Mouse (Mus musculus) forebrain, embryonic 14.5 days (tissue): ENCODE results near the gene Tsr3. TPM values are rescaled to one million over a fixed set of nuclear protein-coding genes. Genes with fewer than 3 reads are reported as not detected.

Experiments
- ATAC-seq: fragments of 200-750 bp; cut with Nextera tagmentation; 2 replicates; pipeline ENCODE4 v1.8.0; 2017; ENCODE audit warnings: mild to moderate bottlenecking, moderate library complexity
- DNase-seq: peaks from one replicate; pipeline ENCODE4 v3.0.0-alpha.2; 2015; ENCODE audit warnings: low spot score
- H3K27ac ChIP-seq: fragments of 300-500 bp; sonication (generic); 2 replicates; pipeline ENCODE4 v1.5.1; 2014; ENCODE audit warnings: low read depth, mild to moderate bottlenecking, control low read depth, low read length, moderate library complexity
- H3K27me3 ChIP-seq: fragments of 300-500 bp; sonication (generic); replicated peaks from 2 replicates; pipeline ENCODE4 v1.6.1; 2014; ENCODE audit warnings: low read length, control low read depth, mixed read lengths; ENCODE audit not compliant: control insufficient read depth, insufficient read depth
- H3K36me3 ChIP-seq: fragments of 300-500 bp; sonication (generic); 2 replicates; pipeline ENCODE4 v1.6.1; 2014; ENCODE audit warnings: low read length, control low read depth; ENCODE audit not compliant: control insufficient read depth, insufficient read depth
- H3K4me1 ChIP-seq: fragments of 300-500 bp; sonication (generic); 2 replicates; pipeline ENCODE4 v1.6.1; 2014; ENCODE audit warnings: antibody characterized with exemption, low read length, control low read depth; ENCODE audit not compliant: control insufficient read depth, insufficient read depth
- H3K4me2 ChIP-seq: fragments of 300-500 bp; sonication (generic); 2 replicates; pipeline ENCODE4 v1.6.1; 2014; ENCODE audit warnings: mild to moderate bottlenecking, control low read depth, low read length
- H3K4me3 ChIP-seq: fragments of 300-500 bp; sonication (generic); 2 replicates; pipeline ENCODE4 v1.5.1; 2014; ENCODE audit warnings: low read depth, low read length, control low read depth
- H3K9ac ChIP-seq: fragments of 300-500 bp; sonication (generic); 2 replicates; pipeline ENCODE4 v1.6.1; 2014; ENCODE audit warnings: mild to moderate bottlenecking, low read length, control low read depth, moderate library complexity
- H3K9me3 ChIP-seq: fragments of 300-500 bp; sonication (generic); replicated peaks from 2 replicates; pipeline ENCODE4 v1.6.1; 2016; ENCODE audit warnings: low read length, control low read depth, mixed read lengths; ENCODE audit not compliant: control insufficient read depth
- WGBS: fragments of 180-500 bp; shearing (Covaris S2); extraction: QIAGEN DNeasy Blood & Tissue Kit; methylation state at CpG from one replicate; pipeline ENCODE4 v1.1.7; 2014; 5-methylcytosine and 5-hydroxymethylcytosine counted together
- polyA plus RNA-seq: library from polyadenylated mRNA; unstranded; fragments of >200 nt; fragmentation: Nextera tagmentation; extraction: Ambion mirVana; gene quantifications from 2 replicates; pipeline ENCODE4 v1.2.1, GENCODE M21; 2014

Tsr3 gene
- polyA plus RNA-seq, 1 experiment from 2014 or later = 67.8 TPM

DNA sequence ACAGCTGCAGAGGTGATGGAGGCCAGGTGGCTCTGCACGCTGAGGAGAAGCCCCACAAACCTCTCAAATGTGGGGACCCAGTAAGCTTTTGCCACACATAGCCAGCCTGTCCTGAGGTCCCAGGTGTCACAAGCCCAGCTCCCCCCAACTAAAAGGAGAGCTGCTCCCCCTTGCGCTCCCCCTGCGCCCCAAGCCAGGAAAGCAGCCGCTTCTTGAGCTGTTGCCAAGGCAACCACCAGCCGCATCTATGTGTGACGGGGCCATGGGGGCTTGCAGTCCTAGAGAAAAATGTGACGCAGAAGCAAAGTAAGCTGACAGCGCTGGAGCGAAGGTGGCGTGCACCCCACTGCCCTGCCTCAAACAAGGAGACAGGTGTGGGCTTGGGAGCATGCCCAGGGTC is 13.8 kb downstream of the Tsr3 start:
- 22% methylated on average over 10 of the region's 10 CpGs for WGBS
- H3K4me2 ChIP-seq = peak overlapping the region; percentile 12; the same call in 1 of the 2 replicates
- peak; percentile 67 for DNase-seq
- no peaks in the 10 kb centered on the region for H3K9me3 ChIP-seq
- peaks cover 8% of the 10 kb centered on the region for H3K27me3 ChIP-seq
- 0 out of 2 replicates have a peak overlapping the region, but pooled peaks have one; percentile 49 for H3K27ac ChIP-seq
- ATAC-seq = no peak
- peaks cover 12% of the 10 kb centered on the region for H3K4me1 ChIP-seq
- H3K36me3 ChIP-seq = peaks cover 6% of the 10 kb centered on the region; the same call in 1 of the 2 replicates
- H3K9ac ChIP-seq = 0 out of 2 replicates have a peak overlapping the region, but pooled peaks have one; percentile 32
- no peak overlapping the region for H3K4me3 ChIP-seq

DNA sequence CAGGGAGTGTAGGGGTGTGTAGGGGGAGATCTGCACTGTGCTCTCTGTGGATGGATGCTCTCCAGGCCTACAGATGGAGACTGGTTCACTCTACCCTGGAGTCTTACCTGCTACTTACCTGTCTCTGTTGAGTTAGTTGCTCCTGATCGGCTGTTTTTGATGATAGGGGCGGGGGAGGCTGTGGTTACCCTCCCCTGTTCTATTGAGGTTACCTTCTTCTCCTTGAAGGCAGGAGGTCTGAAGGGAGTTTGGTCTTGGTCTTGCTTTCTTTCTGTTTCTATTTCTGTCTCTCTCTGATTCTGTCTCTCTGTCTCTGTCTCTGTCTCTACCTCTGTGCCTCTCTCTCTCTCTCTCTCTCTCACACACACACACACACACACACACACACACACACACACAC is 15.1 kb downstream of the Tsr3 start:
- Histone ChIP-seq H3K9ac (no peak overlapping the region), H3K4me1 (peaks cover 12% of the 10 kb centered on the region), H3K36me3 (peaks cover 20% of the 10 kb centered on the region), H3K4me2 (no peak overlapping the region), H3K4me3 (no peak overlapping the region), H3K27me3 (peaks cover 8% of the 10 kb centered on the region), H3K9me3 (no peaks in the 10 kb centered on the region), H3K27ac (no peak overlapping the region)
- DNase-seq (no peak), ATAC-seq (no peak)
- WGBS = 68% methylated on average over 2 of the region's 2 CpGs

DNA sequence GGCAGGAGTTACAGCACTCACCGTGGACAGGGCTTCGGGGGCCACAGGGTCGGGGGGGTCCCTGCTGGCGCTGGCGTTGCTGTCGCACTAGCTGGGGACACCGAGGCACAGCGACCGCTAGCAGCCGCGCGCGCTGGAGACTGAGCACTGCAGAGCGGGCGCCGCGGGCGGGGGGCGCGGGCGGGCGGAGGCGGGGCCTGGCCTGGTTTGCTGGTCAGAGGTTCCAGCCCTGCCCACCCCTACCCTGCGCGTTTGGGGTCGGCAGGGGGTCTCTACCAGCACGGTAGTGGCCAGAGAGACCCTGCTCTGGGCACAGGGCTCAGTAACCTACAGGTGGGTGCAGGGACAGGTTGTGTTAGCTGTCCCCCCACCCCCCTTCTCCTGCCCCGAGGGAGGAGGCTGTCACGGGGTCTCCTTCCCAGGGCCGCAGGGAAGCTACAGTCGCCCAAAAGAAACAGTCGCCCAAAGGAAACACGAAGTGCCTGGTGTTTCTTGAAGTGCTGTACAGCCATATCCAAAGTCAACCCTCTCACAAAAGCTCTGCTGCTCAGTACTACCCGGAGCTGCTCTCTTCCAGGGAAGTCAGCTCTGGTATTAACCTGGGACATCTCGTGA is 16.3 kb downstream of the Tsr3 start, which contains the start of gene Baiap3:
Gene Baiap3 (minus strand): TSS at position 225 of the 615 bp plus-strand sequence.
- H3K27ac ChIP-seq = no peak within 1 kb of the TSS
- ATAC-seq = peak; percentile 24; the same call in 1 of the 2 replicates
- H3K27me3 ChIP-seq = peaks cover 8% of the 10 kb centered on the region
- peak within 1 kb of the TSS; percentile 40 for H3K9ac ChIP-seq
- H3K4me2 ChIP-seq = peak within 1 kb of the TSS; percentile 52
- H3K9me3 ChIP-seq = no peaks in the 10 kb centered on the region
- peaks cover 22% of the 10 kb centered on the region for H3K36me3 ChIP-seq
- WGBS = 5% methylated on average over 35 of the region's 35 CpGs
- H3K4me3 ChIP-seq = peak within 1 kb of the TSS; percentile 17
- H3K4me1 ChIP-seq = peaks cover 12% of the 10 kb centered on the region
- no peak for DNase-seq

DNA sequence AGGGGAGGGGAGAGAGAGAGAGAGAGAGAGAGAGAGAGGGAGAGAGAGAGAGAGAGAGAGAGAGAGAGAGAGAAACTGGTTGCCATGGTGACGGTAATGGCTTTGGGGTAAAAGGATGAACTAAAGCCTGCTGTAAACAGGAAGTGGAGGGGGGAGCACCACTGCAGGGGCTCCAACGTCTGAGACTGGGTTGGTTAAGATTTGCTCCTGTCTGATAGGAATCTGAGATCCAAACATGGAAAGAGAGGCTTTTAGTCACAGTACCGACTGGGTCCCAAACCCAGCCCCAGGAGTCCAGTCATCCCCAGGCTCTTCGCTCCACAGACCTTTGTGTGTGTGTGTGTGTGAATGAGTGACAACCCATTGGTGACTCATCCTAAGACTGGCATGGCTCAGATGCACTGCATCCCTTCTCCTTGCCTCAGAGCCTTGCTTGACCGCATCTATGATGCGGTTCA is 17.9 kb downstream of the Tsr3 start:
- 59% methylated on average over 6 of the region's 6 CpGs for WGBS
- no peaks in the 10 kb centered on the region for H3K9me3 ChIP-seq
- H3K4me1 ChIP-seq = peaks cover 10% of the 10 kb centered on the region
- ATAC-seq = no peak
- H3K27me3 ChIP-seq = peaks cover 8% of the 10 kb centered on the region
- no peak for DNase-seq
- no peak overlapping the region for H3K4me2 ChIP-seq
- peaks cover 28% of the 10 kb centered on the region for H3K36me3 ChIP-seq
- H3K27ac ChIP-seq = no peak overlapping the region
- H3K9ac ChIP-seq = no peak overlapping the region
- H3K4me3 ChIP-seq = no peak overlapping the region

DNA sequence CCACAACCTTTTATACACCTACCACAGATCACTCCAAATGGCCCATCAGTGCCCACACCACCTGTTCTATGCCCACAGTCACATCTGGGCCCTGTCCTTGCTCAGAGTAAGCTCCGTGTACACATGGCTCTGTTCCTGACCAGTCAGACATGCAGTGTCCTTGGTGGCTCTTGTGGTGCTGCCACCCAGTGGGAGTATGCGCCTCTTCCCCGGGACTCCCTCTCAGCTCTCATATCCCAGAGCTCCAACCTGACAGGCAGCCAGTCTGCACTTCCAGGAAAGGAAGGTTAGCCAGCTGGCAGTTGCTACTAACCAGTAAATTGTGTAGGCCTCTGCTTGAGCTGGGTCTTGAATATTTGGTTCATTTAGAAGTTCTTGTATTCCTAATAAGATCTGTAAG is 24.5 kb downstream of the Tsr3 start:
- Histone ChIP-seq H3K27me3 (no peaks in the 10 kb centered on the region), H3K27ac (no peak overlapping the region), H3K9me3 (no peaks in the 10 kb centered on the region), H3K36me3 (peaks cover 81% of the 10 kb centered on the region), H3K9ac (no peak overlapping the region), H3K4me2 (no peak overlapping the region), H3K4me1 (no peaks in the 10 kb centered on the region), H3K4me3 (no peak overlapping the region)
- DNase-seq (no peak), ATAC-seq (no peak)
- 70% methylated on average over 3 of the region's 3 CpGs for WGBS

DNA sequence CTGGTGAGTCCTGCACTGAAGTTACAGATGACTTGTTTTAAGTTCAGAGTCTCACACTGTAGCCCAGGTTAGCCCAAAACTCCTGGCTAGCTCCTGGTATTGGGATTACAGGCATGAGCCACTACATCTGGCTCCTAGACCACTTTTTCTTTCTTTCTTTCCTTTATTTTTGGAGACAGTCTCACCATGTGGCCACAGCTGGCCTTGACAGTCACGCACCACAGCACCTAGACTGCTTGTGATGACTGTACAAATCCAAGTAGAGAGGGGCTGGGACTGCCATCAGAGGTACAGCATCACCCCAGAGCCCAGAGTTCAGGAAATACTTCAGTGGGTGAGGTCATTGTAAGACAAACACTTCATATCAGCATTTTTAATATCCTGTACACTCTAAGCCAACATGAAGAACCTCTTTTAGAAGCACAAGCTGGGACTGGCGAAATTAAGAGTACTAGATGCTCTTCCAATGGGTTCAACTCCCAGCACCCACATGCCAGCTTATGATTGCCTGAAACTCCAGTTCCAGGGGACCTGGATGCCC is 30.9 kb downstream of the Tsr3 start:
- peaks cover 26% of the 10 kb centered on the region for H3K4me1 ChIP-seq
- WGBS = 82% methylated on average over 2 of the region's 2 CpGs
- ATAC-seq = no peak
- H3K36me3 ChIP-seq = peaks cover 50% of the 10 kb centered on the region
- H3K27ac ChIP-seq = no peak overlapping the region
- H3K4me3 ChIP-seq = peak overlapping the region; percentile 99
- no peaks in the 10 kb centered on the region for H3K27me3 ChIP-seq
- peak overlapping the region; percentile 99 for H3K4me2 ChIP-seq
- H3K9me3 ChIP-seq = no peaks in the 10 kb centered on the region
- no peak for DNase-seq
- peak overlapping the region; percentile 2; the same call in 1 of the 2 replicates for H3K9ac ChIP-seq

DNA sequence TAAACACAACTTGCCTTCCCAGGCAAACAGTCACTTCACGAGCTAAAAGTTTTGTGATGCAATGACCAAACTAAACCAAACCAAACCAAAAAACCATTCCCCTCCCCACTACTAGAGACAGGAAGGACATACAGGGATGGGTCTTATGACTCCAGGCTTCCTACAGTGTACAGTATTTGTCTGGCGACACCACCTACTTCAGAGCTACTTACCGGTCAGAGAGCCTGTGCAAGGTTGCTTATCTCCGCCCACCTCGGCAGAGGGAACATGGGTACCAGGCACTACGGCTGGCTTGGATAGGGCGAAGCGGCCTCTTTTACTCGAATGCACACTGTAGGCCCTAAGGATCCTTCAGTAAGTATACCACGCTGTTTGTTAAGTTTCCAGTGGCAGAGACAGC is 32.4 kb downstream of the Tsr3 start:
- peak overlapping the region; percentile 99 for H3K4me2 ChIP-seq
- peak overlapping the region; percentile 99 for H3K4me3 ChIP-seq
- no peaks in the 10 kb centered on the region for H3K9me3 ChIP-seq
- ATAC-seq (no peak), DNase-seq (no peak)
- peak overlapping the region; percentile 99 for H3K9ac ChIP-seq
- peaks cover 35% of the 10 kb centered on the region for H3K36me3 ChIP-seq
- H3K27ac ChIP-seq = peak overlapping the region; percentile 99; the same call in 1 of the 2 replicates
- no peaks in the 10 kb centered on the region for H3K27me3 ChIP-seq
- H3K4me1 ChIP-seq = peaks cover 26% of the 10 kb centered on the region
- under 1% methylated on average over 10 of the region's 10 CpGs for WGBS

DNA sequence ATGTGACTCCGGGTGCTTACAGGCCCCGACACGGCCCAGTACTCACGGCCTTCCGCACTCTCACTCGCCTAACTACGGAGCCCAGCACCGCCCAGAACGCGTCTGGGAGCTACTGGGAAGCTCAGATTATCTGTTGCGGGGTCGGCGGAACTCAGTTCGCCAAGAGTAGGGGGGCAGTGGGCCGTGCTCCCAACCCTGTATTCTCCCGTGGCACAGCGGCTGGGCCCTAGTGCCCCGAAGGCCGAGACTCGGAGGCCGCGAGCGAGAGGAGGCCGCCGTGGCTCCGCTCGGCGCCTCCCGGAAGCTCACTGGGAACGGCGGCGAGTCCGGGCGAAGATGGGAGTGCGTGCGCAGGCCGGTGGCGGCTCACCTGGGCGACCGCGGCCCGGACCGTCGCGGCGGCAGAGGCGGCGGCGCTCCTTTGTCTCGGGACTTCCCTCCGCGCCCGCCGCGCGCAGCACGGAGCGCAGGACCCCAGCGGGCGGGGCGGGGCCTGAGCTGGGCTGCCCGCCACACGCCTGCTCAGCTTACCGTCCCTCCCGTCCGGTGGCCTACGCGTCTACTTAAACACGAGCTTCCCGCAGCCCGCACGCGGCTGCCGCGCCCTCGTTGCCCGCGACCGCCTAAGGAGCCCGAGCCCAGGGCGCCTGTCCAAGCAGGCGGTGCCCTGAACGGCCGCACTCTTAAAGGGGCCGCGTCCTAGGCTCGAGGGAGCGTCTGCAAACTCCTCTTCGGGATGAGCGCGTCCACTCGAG is 33.2 kb downstream of the Tsr3 start:
- under 1% methylated on average over 82 of the region's 92 CpGs for WGBS
- H3K36me3 ChIP-seq = peaks cover 27% of the 10 kb centered on the region
- peak overlapping the region; percentile 99 for H3K27ac ChIP-seq
- ATAC-seq = peak; percentile 92
- peak overlapping the region; percentile 99 for H3K9ac ChIP-seq
- H3K4me2 ChIP-seq = peak overlapping the region; percentile 99
- peaks cover 26% of the 10 kb centered on the region for H3K4me1 ChIP-seq
- no peaks in the 10 kb centered on the region for H3K27me3 ChIP-seq
- peak overlapping the region; percentile 99 for H3K4me3 ChIP-seq
- peak; percentile 95 for DNase-seq
- H3K9me3 ChIP-seq = no peaks in the 10 kb centered on the region
